Mouse (Mus musculus) lung, embryonic 14.5 days (tissue): ENCODE data around the gene Ttc28. TPM values are rescaled to one million over a fixed set of nuclear protein-coding genes. Genes with fewer than 3 reads are reported as not detected.

Experiments
- ATAC-seq: fragments of 200-750 bp; cut with Nextera tagmentation; 2 replicates; pipeline ENCODE4 v1.8.0; 2017; ENCODE audit warnings: mild to moderate bottlenecking, moderate TSS enrichment, moderate library complexity; ENCODE audit not compliant: insufficient read depth
- DNase-seq: peaks from one replicate; pipeline ENCODE4 v3.0.0-alpha.2; 2015
- H3K27ac ChIP-seq: fragments of 300-500 bp; sonication (generic); 2 replicates; pipeline ENCODE4 v1.5.1; 2014; ENCODE audit warnings: low read depth, mild to moderate bottlenecking, moderate library complexity
- H3K27me3 ChIP-seq: fragments of 300-500 bp; sonication (generic); 2 replicates; pipeline ENCODE4 v1.6.1; 2014; ENCODE audit warnings: low read length, control low read depth; ENCODE audit not compliant: insufficient read depth
- H3K36me3 ChIP-seq: fragments of 300-500 bp; sonication (generic); 2 replicates; pipeline ENCODE4 v1.6.1; 2014; ENCODE audit warnings: control low read depth; ENCODE audit not compliant: insufficient read depth
- H3K4me1 ChIP-seq: fragments of 300-500 bp; sonication (generic); 2 replicates; pipeline ENCODE4 v1.6.1; 2014; ENCODE audit warnings: antibody characterized with exemption, control low read depth; ENCODE audit not compliant: insufficient read depth
- H3K4me2 ChIP-seq: fragments of 300-500 bp; sonication (generic); 2 replicates; pipeline ENCODE4 v1.6.1; 2014; ENCODE audit warnings: mild to moderate bottlenecking
- H3K4me3 ChIP-seq: fragments of 300-500 bp; sonication (generic); 2 replicates; pipeline ENCODE4 v1.5.1; 2014; ENCODE audit warnings: low read depth, low read length
- H3K9ac ChIP-seq: fragments of 300-500 bp; sonication (generic); 2 replicates; pipeline ENCODE4 v1.6.1; 2014
- H3K9me3 ChIP-seq: fragments of 300-500 bp; sonication (generic); 2 replicates; pipeline ENCODE4 v1.6.1; 2016; ENCODE audit warnings: low read depth, low read length, control low read depth
- CTCF ChIP-seq: IDR thresholded peaks from 2 replicates; pipeline ENCODE4 v1.5.1; 2016; ENCODE audit warnings: antibody characterized with exemption, low read depth
- WGBS: fragments of 180-500 bp; shearing (Covaris S2); extraction: QIAGEN DNeasy Blood & Tissue Kit; methylation state at CpG from one replicate; pipeline ENCODE4 v1.1.7; 2014; 5-methylcytosine and 5-hydroxymethylcytosine counted together
- polyA plus RNA-seq: library from polyadenylated mRNA; unstranded; fragments of >200 nt; fragmentation: Nextera tagmentation; extraction: Ambion mirVana; gene quantifications from 2 replicates; pipeline ENCODE4 v1.2.1, GENCODE M21; 2014

Ttc28 gene
- polyA plus RNA-seq, 1 experiment from 2014 or later, result 15.2 TPM

GRCm38 (mm10) chr5:111138239-111138833 lies 258.7 kb downstream of the Ttc28 start:
- H3K36me3 ChIP-seq, result no peaks in the 10 kb centered on the region
- ATAC-seq (no peak), DNase-seq (no peak)
- H3K4me3 ChIP-seq, result no peak overlapping the region
- H3K27ac ChIP-seq, result peak overlapping the region; percentile 84; the same call in 1 of the 2 replicates
- no peaks in the 10 kb centered on the region for H3K27me3 ChIP-seq
- no peak overlapping the region for H3K9ac ChIP-seq
- H3K4me1 ChIP-seq, result peaks cover 9% of the 10 kb centered on the region
- no peaks in the 10 kb centered on the region for H3K9me3 ChIP-seq
- H3K4me2 ChIP-seq, result no peak overlapping the region
- 31% methylated on average over 11 of the region's 11 CpGs for WGBS
- no peak for TF ChIP-seq CTCF

GRCm38 (mm10) chr5:111138927-111139565 lies 259.4 kb downstream of the Ttc28 start:
- peak; percentile 60 for DNase-seq
- no peak overlapping the region for H3K4me3 ChIP-seq
- peak; percentile 78 for ATAC-seq
- no peaks in the 10 kb centered on the region for H3K36me3 ChIP-seq
- H3K27ac ChIP-seq, result peak overlapping the region; percentile 84
- 40% methylated on average over 7 of the region's 7 CpGs for WGBS
- H3K4me2 ChIP-seq, result no peak overlapping the region
- H3K4me1 ChIP-seq, result peaks cover 9% of the 10 kb centered on the region
- H3K9me3 ChIP-seq, result no peaks in the 10 kb centered on the region
- no peak overlapping the region for H3K9ac ChIP-seq
- H3K27me3 ChIP-seq, result no peaks in the 10 kb centered on the region
- TF ChIP-seq CTCF, result no peak

GRCm38 (mm10) chr5:111139622-111140021 lies 260.0 kb downstream of the Ttc28 start:
- no peaks in the 10 kb centered on the region for H3K27me3 ChIP-seq
- H3K9ac ChIP-seq, result no peak overlapping the region
- H3K9me3 ChIP-seq, result no peaks in the 10 kb centered on the region
- H3K4me1 ChIP-seq, result peaks cover 9% of the 10 kb centered on the region
- WGBS, result 46% methylated on average over 14 of the region's 14 CpGs
- H3K27ac ChIP-seq, result peak overlapping the region; percentile 39; the same call in 1 of the 2 replicates
- H3K4me2 ChIP-seq, result no peak overlapping the region
- H3K4me3 ChIP-seq, result no peak overlapping the region
- ATAC-seq, result peak; percentile 52; the same call in 1 of the 2 replicates
- H3K36me3 ChIP-seq, result no peaks in the 10 kb centered on the region
- TF ChIP-seq CTCF, result no peak
- DNase-seq, result peak; percentile 51

- Histone ChIP-seq H3K4me3 (no peak overlapping the region), H3K9ac (no peak overlapping the region), H3K27ac (no peak overlapping the region), H3K4me1 (peaks cover 9% of the 10 kb centered on the region), H3K27me3 (no peaks in the 10 kb centered on the region), H3K36me3 (no peaks in the 10 kb centered on the region), H3K9me3 (no peaks in the 10 kb centered on the region), H3K4me2 (no peak overlapping the region)
- ATAC-seq (no peak), DNase-seq (no peak)
- 75% methylated on average over 20 of the region's 20 CpGs for WGBS
- TF ChIP-seq CTCF, result no peak
Measured at GRCm38 (mm10) chr5:111141139-111141885, 261.7 kb downstream of the Ttc28 start.

GRCm38 (mm10) chr5:111142837-111143236 lies 263.2 kb downstream of the Ttc28 start:
- Histone ChIP-seq H3K4me1 (peaks cover 9% of the 10 kb centered on the region), H3K27ac (no peak overlapping the region), H3K4me3 (no peak overlapping the region), H3K4me2 (no peak overlapping the region), H3K9me3 (no peaks in the 10 kb centered on the region), H3K9ac (no peak overlapping the region), H3K36me3 (no peaks in the 10 kb centered on the region), H3K27me3 (no peaks in the 10 kb centered on the region)
- ATAC-seq (no peak), DNase-seq (no peak)
- WGBS, result 61% methylated on average over 4 of the region's 4 CpGs
- no peak for TF ChIP-seq CTCF

- DNase-seq (no peak), ATAC-seq (no peak)
- WGBS, result 84% methylated on average over 7 of the region's 7 CpGs
- H3K4me2 ChIP-seq, result no peak overlapping the region
- no peak for TF ChIP-seq CTCF
- H3K4me3 ChIP-seq, result no peak overlapping the region
- no peaks in the 10 kb centered on the region; the same call in 1 of the 2 replicates for H3K4me1 ChIP-seq
- H3K9me3 ChIP-seq, result no peaks in the 10 kb centered on the region
- H3K27ac ChIP-seq, result no peak overlapping the region
- H3K36me3 ChIP-seq, result no peaks in the 10 kb centered on the region
- no peak overlapping the region for H3K9ac ChIP-seq
- H3K27me3 ChIP-seq, result no peaks in the 10 kb centered on the region
Measured at GRCm38 (mm10) chr5:111144411-111144810, 264.8 kb downstream of the Ttc28 start.

GRCm38 (mm10) chr5:111150581-111150980 lies 271.0 kb downstream of the Ttc28 start:
- ATAC-seq, result no peak
- Histone ChIP-seq H3K27ac (no peak overlapping the region), H3K9ac (no peak overlapping the region), H3K4me2 (no peak overlapping the region), H3K4me3 (no peak overlapping the region), H3K27me3 (no peaks in the 10 kb centered on the region), H3K9me3 (no peaks in the 10 kb centered on the region), H3K4me1 (0 out of 2 replicates have a peak, but pooled peaks cover 3% of the 10 kb centered on the region), H3K36me3 (no peaks in the 10 kb centered on the region)
- WGBS, result 92% methylated on average over 14 of the region's 14 CpGs
- no peak for TF ChIP-seq CTCF
- no peak for DNase-seq
